Mouse (Mus musculus) liver, embryonic 14.5 days (tissue): ENCODE results near the gene Fancd2. TPM values are rescaled to one million over a fixed set of nuclear protein-coding genes. Genes with fewer than 3 reads are reported as not detected.

Experiments
- ATAC-seq: fragments of 200-750 bp; cut with Nextera tagmentation; 2 replicates; pipeline ENCODE4 v1.8.0; 2017; ENCODE audit warnings: moderate number of reproducible peaks, mild to moderate bottlenecking, moderate library complexity; ENCODE audit not compliant: insufficient read depth
- DNase-seq, 3 experiments: peaks; one replicate each; pipeline ENCODE4 v3.0.0-alpha.2; 2012 to 2013; ENCODE audit warnings: low read depth in 3 of 3, low spot score in 3 of 3
- H3K27ac ChIP-seq: fragments of 300-500 bp; sonication (generic); 2 replicates; pipeline ENCODE4 v1.5.1; 2014; ENCODE audit warnings: moderate library complexity, mild to moderate bottlenecking, control low read depth, inconsistent platforms
- H3K27me3 ChIP-seq: fragments of 300-500 bp; sonication (generic); 2 replicates; pipeline ENCODE4 v1.6.1; 2014; ENCODE audit warnings: mild to moderate bottlenecking, low read length, moderate library complexity; ENCODE audit not compliant: control insufficient read depth, insufficient read depth
- H3K36me3 ChIP-seq: fragments of 300-500 bp; sonication (generic); replicated peaks from 2 replicates; pipeline ENCODE4 v1.6.1; 2014; ENCODE audit warnings: low read depth; ENCODE audit not compliant: control insufficient read depth, insufficient read depth
- H3K4me1 ChIP-seq, 2 experiments: fragments of 200-500 bp in 1 of 2; fragments of 300-500 bp in 1 of 2; sonication (generic) in 1 of 2; replicated peaks; 2 replicates each; pipeline ENCODE4 v1.6.1; 2012 to 2014; ENCODE audit warnings: antibody characterized with exemption in 1 of 2, inconsistent platforms in 1 of 2, low read length in 1 of 2; ENCODE audit not compliant: control insufficient read depth in 2 of 2, insufficient read depth in 2 of 2
- H3K4me2 ChIP-seq: fragments of 300-500 bp; sonication (generic); 2 replicates; pipeline ENCODE4 v1.6.1; 2014; ENCODE audit warnings: low read depth, mild to moderate bottlenecking, control low read depth, moderate library complexity
- H3K4me3 ChIP-seq, 2 experiments: fragments of 200-500 bp in 1 of 2; fragments of 300-500 bp in 1 of 2; sonication (generic) in 1 of 2; 2 replicates each; pipeline ENCODE4 v1.5.1; 2012 to 2014; ENCODE audit warnings: low read depth in 2 of 2, low read length in 2 of 2, mild to moderate bottlenecking in 2 of 2, control low read depth in 1 of 2, inconsistent platforms in 1 of 2, moderate library complexity in 1 of 2; ENCODE audit not compliant: insufficient read depth in 1 of 2
- H3K9ac ChIP-seq: fragments of 300-500 bp; sonication (generic); replicated peaks from 2 replicates; pipeline ENCODE4 v1.6.1; 2014; ENCODE audit warnings: mild to moderate bottlenecking, control low read depth, moderate library complexity
- H3K9me3 ChIP-seq: fragments of 300-500 bp; sonication (generic); 2 replicates; pipeline ENCODE4 v1.6.1; 2016; ENCODE audit warnings: low read length, mixed read lengths; ENCODE audit not compliant: control insufficient read depth
- CTCF ChIP-seq: IDR thresholded peaks from 2 replicates; pipeline ENCODE4 v1.5.1; 2016; ENCODE audit warnings: antibody characterized with exemption, low read depth, control low read depth
- EP300 ChIP-seq: IDR thresholded peaks from 2 replicates; pipeline ENCODE4 v1.6.1; 2016; ENCODE audit warnings: antibody characterized with exemption, low read depth
- WGBS: fragments of 180-500 bp; shearing (Covaris S2); extraction: QIAGEN DNeasy Blood & Tissue Kit; methylation state at CpG from one replicate; pipeline ENCODE4 v1.1.7; 2014; ENCODE audit not compliant: insufficient replicate concordance; 5-methylcytosine and 5-hydroxymethylcytosine counted together
- polyA plus RNA-seq, 2 experiments: library from polyadenylated mRNA; depleted of rRNA in 1 of 2; stranded (reverse) in 1 of 2; unstranded in 1 of 2; fragments of >200 nt; fragmentation: Nextera tagmentation in 1 of 2; extraction: Ambion mirVana in 1 of 2; gene quantifications; 2 replicates each; pipeline versions ENCODE4 v1.2.1 to v1.2.3; 2012 to 2014

The Fancd2 gene
- polyA plus RNA-seq, 2 experiments = 8.4 to 10.7 TPM

DNA sequence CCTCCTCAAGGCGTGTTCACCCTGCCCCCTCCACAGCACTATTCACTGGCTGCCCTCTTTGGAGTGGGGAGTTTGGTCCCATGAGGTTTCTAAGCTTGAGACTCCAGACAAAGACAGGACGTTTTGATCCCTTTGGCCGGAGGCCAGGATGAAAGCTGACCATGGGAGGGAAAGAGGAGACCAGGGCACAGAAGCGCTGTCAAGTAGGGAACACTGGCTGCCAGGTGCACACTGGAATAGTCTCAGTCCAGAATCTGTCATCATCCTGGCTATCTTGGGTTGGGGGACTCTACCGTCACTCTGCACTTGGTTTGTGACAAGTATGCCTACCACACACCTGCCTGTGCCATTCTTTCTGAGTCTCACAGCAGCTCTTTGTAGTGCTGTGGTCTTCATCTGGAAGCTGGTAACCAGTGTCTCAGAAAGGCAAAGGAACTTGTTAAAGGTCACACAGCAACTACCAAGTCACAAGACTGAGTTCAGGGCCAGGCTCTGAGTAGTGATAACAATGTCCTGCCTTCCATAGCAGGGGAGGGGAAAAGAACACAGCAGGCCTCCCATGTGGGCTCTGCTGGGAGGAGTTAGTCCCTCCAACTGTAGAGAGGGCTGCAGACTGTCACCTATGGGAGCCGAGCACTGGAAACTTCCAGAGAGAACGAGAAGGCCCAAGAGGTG is 23.1 kb upstream of the Fancd2 start:
- TF ChIP-seq CTCF (no peak), EP300 (no peak)

GRCm38 (mm10) chr6:113508947-113509280 is 22.6 kb upstream of the Fancd2 start:
- no peak for TF ChIP-seq EP300
- TF ChIP-seq CTCF = no peak
- ATAC-seq (no peak), DNase-seq (no peak)
- no peak overlapping the region for H3K9ac ChIP-seq
- H3K4me2 ChIP-seq = no peak overlapping the region
- H3K27me3 ChIP-seq = no peaks in the 10 kb centered on the region
- WGBS = 53% methylated on average over 5 of the region's 5 CpGs
- no peaks in the 10 kb centered on the region for H3K9me3 ChIP-seq
- no peaks in the 10 kb centered on the region for H3K4me1 ChIP-seq
- H3K4me3 ChIP-seq = no peak overlapping the region
- H3K27ac ChIP-seq = no peak overlapping the region
- no peaks in the 10 kb centered on the region for H3K36me3 ChIP-seq

More for the DNA sequence above, 23.1 kb upstream of the Fancd2 start:
- no peak overlapping the region for H3K4me3 ChIP-seq
- H3K9ac ChIP-seq = no peak overlapping the region
- no peaks in the 10 kb centered on the region for H3K9me3 ChIP-seq
- H3K27me3 ChIP-seq = no peaks in the 10 kb centered on the region
- H3K4me1 ChIP-seq = no peaks in the 10 kb centered on the region
- no peaks in the 10 kb centered on the region for H3K36me3 ChIP-seq
- DNase-seq (no peak), ATAC-seq (no peak)
- WGBS = 59% methylated on average over 7 of the region's 7 CpGs
- no peak overlapping the region for H3K4me2 ChIP-seq
- H3K27ac ChIP-seq = no peak overlapping the region

- Histone ChIP-seq H3K9me3 (no peaks in the 10 kb centered on the region), H3K4me1 (no peaks in the 10 kb centered on the region), H3K27ac (no peak overlapping the region), H3K36me3 (peaks cover 38% of the 10 kb centered on the region), H3K27me3 (no peaks in the 10 kb centered on the region), H3K4me3 (no peak overlapping the region), H3K4me2 (no peak overlapping the region), H3K9ac (no peak overlapping the region)
- no peak for ATAC-seq
- TF ChIP-seq CTCF = no peak
- no peak for TF ChIP-seq EP300
- DNase-seq = no peak
- 89% methylated on average over 6 of the region's 6 CpGs for WGBS
These were observed 17.5 kb upstream of the Fancd2 start for GRCm38 (mm10) chr6:113513944-113514343.

- WGBS = 54% methylated on average over 3 of the region's 3 CpGs
- no peaks in the 10 kb centered on the region for H3K27me3 ChIP-seq
- no peak overlapping the region for H3K4me3 ChIP-seq
- ATAC-seq (no peak), DNase-seq (no peak)
- no peak overlapping the region for H3K27ac ChIP-seq
- H3K36me3 ChIP-seq = peaks cover 45% of the 10 kb centered on the region
- no peak overlapping the region for H3K9ac ChIP-seq
- H3K9me3 ChIP-seq = no peaks in the 10 kb centered on the region
- no peaks in the 10 kb centered on the region for H3K4me1 ChIP-seq
- TF ChIP-seq CTCF = no peak
- TF ChIP-seq EP300 = no peak
- H3K4me2 ChIP-seq = no peak overlapping the region
These were observed 16.9 kb upstream of the Fancd2 start for GRCm38 (mm10) chr6:113514600-113514999.

DNA sequence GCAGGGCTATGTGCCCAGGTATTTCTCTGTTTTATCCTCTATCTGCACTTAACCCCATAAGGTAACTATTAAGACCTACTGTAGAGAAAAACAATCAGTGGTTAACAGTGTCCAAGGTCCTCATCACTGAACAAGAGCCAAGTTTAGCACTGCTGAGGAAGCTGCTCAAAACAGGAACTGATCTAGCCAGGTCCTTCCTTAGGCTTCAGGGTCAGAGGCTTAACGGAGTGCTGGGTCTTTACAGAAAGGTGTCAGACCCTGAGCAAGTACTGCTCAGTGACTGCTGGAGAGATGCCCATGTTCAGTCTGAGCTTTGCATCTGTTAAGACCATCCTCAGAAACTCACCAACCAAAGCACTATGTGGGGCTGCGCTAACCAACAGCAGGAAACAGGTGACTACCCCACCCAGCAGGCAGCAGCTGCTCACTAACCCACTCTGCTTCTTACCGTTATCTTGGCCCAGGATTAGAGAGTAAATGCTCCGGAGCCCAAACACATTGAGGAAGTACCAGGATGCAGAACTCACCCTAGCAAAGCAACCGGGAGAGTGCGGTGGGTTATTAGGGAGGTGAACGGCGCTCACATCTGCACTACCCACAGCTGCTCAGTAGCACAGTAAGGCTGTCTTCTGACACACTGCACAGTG is 13.9 kb upstream of the Fancd2 start:
- Histone ChIP-seq H3K36me3 (peaks cover 61% of the 10 kb centered on the region), H3K4me2 (no peak overlapping the region), H3K9ac (no peak overlapping the region), H3K27me3 (no peaks in the 10 kb centered on the region), H3K27ac (no peak overlapping the region), H3K4me1 (no peaks in the 10 kb centered on the region), H3K4me3 (no peak overlapping the region), H3K9me3 (no peaks in the 10 kb centered on the region)
- no peak for DNase-seq
- WGBS = 38% methylated on average over 8 of the region's 8 CpGs
- no peak for ATAC-seq
- TF ChIP-seq EP300 = no peak
- TF ChIP-seq CTCF = no peak
